Mouse (Mus musculus) liver, adult 2 months (tissue): ENCODE measurements at regions not wholly inside any gene's neighbourhood (a gene's known extent, or its start where the extent isn't known, plus 50 kb on each side); places are given as distances from the start of the nearest gene placed in this dataset.

ENCODE experiments used
- DNase-seq: peaks from one replicate; pipeline ENCODE4 v3.0.0-alpha.2; 2011; ENCODE audit warnings: low read depth, low spot score; ENCODE audit errors: extremely low read depth
- H3K27ac ChIP-seq: fragments of 200-500 bp; replicated peaks from 2 replicates; pipeline ENCODE4 v1.5.1; 2012; ENCODE audit warnings: low read depth, mild to moderate bottlenecking, control low read depth, inconsistent platforms, low read length; ENCODE audit not compliant: insufficient read depth
- H3K27me3 ChIP-seq: fragments of 200-500 bp; 2 replicates; pipeline ENCODE4 v1.6.1; 2012; ENCODE audit warnings: mild to moderate bottlenecking, moderate library complexity, low read length, inconsistent platforms; ENCODE audit not compliant: control insufficient read depth, insufficient read depth
- H3K36me3 ChIP-seq: fragments of 200-500 bp; 2 replicates; pipeline ENCODE4 v1.6.1; 2012; ENCODE audit warnings: low read length, inconsistent platforms; ENCODE audit not compliant: control insufficient read depth, insufficient read depth
- H3K4me1 ChIP-seq: fragments of 200-500 bp; 2 replicates; pipeline ENCODE4 v1.6.1; 2011; ENCODE audit warnings: low read length; ENCODE audit not compliant: control insufficient read depth, insufficient read depth
- H3K4me3 ChIP-seq: fragments of 200-500 bp; 2 replicates; pipeline ENCODE4 v1.5.1; 2011; ENCODE audit warnings: low read depth, mild to moderate bottlenecking, control low read depth, low read length, moderate library complexity; ENCODE audit not compliant: insufficient read depth
- H3K79me2 ChIP-seq: fragments of 200-500 bp; 2 replicates; pipeline ENCODE4 v1.6.1; 2012; ENCODE audit warnings: inconsistent platforms, mild to moderate bottlenecking, low read length, moderate library complexity; ENCODE audit not compliant: control insufficient read depth, insufficient read depth
- H3K9ac ChIP-seq: fragments of 200-500 bp; 2 replicates; pipeline ENCODE4 v1.6.1; 2012; ENCODE audit warnings: low read depth, mild to moderate bottlenecking, control low read depth, inconsistent platforms, low read length
- CTCF ChIP-seq: fragments of 200-500 bp; IDR thresholded peaks from 2 replicates; pipeline ENCODE4 v1.5.1; 2011; ENCODE audit warnings: low read depth, low read length, control low read depth
- POLR2A ChIP-seq: fragments of 200-500 bp; IDR thresholded peaks from 2 replicates; pipeline ENCODE4 v1.6.1; 2011; ENCODE audit warnings: low read length, control low read depth; ENCODE audit not compliant: insufficient read depth; ENCODE audit errors: extremely low read depth
- WGBS: fragments of 180-500 bp; shearing (Covaris S2); methylation state at CpG from one replicate; pipeline ENCODE4 v1.1.7; 2018; 5-methylcytosine and 5-hydroxymethylcytosine counted together

DNA sequence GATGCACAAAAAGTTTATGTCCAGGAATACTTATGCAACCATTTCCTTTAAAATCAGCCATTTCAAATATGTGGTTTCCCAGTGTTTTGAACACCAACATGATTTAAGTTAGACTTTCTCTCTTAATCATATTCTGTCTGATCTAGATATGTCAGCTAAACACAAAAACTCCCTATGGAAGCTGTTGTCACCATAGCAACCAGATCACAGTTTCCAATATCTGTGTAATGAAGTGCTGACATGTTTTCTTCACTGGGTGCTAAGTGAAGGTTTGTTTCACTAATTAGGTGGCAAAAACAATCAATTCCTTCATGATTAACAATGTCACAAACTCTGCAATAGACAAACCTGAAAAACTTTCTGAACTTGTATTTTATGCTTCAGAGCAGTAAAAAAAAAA is 615.9 kb upstream of the Ccng1 start:
- Histone ChIP-seq H3K36me3 (no peaks in the 10 kb centered on the region), H3K4me3 (no peak overlapping the region), H3K79me2 (no peaks in the 10 kb centered on the region), H3K27ac (no peak overlapping the region), H3K4me1 (no peaks in the 10 kb centered on the region), H3K9ac (no peak overlapping the region), H3K27me3 (no peaks in the 10 kb centered on the region)
- DNase-seq, result no peak
- TF ChIP-seq POLR2A (no peak), CTCF (no peak)

DNA sequence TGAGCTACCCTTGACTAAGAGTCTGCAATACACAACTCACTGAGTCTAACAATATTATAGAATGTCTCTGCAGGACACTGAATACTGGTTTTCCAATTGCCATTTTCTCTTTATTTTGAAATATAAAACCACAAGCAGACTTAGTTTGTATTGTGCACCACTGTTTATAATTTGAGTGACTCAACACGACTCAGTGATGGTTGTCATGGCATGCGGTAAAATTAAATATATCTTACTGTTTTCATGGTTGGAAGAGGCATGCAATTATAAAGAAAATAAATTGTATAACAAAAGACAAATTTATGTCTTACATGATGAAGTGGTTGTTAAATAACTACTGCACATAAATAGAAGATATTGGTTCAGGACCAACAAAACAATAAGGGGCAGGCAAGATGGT is 586.0 kb upstream of the Ccng1 start:
- Histone ChIP-seq H3K9ac (no peak overlapping the region), H3K79me2 (no peaks in the 10 kb centered on the region), H3K4me3 (no peak overlapping the region), H3K36me3 (no peaks in the 10 kb centered on the region), H3K27ac (no peak overlapping the region), H3K4me1 (no peaks in the 10 kb centered on the region), H3K27me3 (no peaks in the 10 kb centered on the region)
- no peak for DNase-seq
- 84% methylated on average over 2 of the region's 2 CpGs for WGBS
- no peak for TF ChIP-seq CTCF
- TF ChIP-seq POLR2A, result no peak

DNA sequence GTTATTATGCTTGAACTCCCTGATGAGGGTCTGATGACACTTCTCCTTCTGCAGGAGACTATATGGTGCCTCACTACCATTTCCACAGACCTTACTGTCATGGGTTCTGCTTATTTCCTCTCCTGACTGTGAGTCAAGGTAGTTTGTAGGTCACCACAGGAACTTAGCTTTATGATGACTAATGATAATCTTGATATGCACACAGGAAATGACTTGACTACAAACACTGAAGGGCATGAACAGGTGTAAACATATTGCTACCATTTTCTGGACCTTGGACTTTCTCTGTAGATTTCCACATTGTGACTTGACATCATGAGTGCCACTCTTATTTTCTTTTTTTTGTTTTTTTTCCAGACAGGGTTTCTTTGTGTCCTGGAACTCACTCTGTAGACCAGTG is 585.3 kb upstream of the Ccng1 start:
- H3K4me3 ChIP-seq, result no peak overlapping the region
- no peaks in the 10 kb centered on the region for H3K79me2 ChIP-seq
- H3K9ac ChIP-seq, result no peak overlapping the region
- TF ChIP-seq POLR2A, result no peak
- no peak for TF ChIP-seq CTCF
- no peak overlapping the region for H3K27ac ChIP-seq
- no peak for DNase-seq
- no peaks in the 10 kb centered on the region for H3K36me3 ChIP-seq
- no peaks in the 10 kb centered on the region for H3K27me3 ChIP-seq
- no peaks in the 10 kb centered on the region for H3K4me1 ChIP-seq

DNA sequence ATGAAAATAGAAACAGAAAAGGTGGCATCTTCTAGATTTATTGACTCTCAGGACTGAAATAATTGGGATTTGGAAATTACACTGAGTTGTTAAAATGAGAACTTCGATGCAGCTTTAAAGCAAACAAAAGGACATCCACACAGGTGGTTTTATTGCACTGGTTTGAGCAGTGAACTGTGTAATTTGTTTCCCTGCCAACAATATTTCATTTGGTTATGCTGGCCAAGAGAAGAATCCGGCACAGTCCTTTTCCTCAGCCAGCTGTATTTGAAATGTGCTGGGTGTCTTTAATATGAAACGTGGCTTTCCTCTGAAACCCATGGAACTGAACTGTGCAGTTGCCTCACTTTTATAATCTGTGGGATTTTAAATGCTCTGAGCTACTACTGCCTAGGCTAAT is 582.0 kb upstream of the Ccng1 start:
- peak; percentile 31 for DNase-seq
- Histone ChIP-seq H3K27ac (no peak overlapping the region), H3K27me3 (no peaks in the 10 kb centered on the region), H3K36me3 (no peaks in the 10 kb centered on the region), H3K79me2 (no peaks in the 10 kb centered on the region), H3K4me3 (no peak overlapping the region), H3K9ac (no peak overlapping the region), H3K4me1 (no peaks in the 10 kb centered on the region)
- 33% methylated on average over 3 of the region's 3 CpGs for WGBS
- TF ChIP-seq POLR2A (no peak), CTCF (no peak)

DNA sequence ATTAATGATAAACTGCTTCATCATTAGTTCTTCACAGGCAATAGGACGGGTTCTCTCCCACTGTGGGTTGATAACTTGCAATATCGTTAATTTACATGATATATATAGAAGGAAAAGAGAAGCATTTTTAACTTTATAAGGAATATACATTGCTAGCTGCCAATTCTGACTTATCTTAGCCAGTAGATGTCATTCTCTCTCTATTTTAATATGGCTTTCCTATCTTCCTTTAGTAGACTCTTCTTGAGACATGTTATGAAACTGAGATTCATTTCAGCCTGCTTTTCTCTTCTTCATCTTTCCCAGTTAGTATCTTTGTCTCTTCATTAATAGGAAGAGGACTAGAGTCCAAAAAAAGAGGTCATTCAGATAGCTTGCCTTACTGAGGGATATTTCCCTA is 578.6 kb upstream of the Ccng1 start:
- DNase-seq, result no peak
- H3K27me3 ChIP-seq, result no peaks in the 10 kb centered on the region; the same call in 1 of the 2 replicates
- H3K27ac ChIP-seq, result no peak overlapping the region
- TF ChIP-seq POLR2A (no peak), CTCF (no peak)
- H3K9ac ChIP-seq, result no peak overlapping the region
- 57% methylated on average over 2 of the region's 2 CpGs for WGBS
- H3K4me3 ChIP-seq, result no peak overlapping the region
- no peaks in the 10 kb centered on the region for H3K36me3 ChIP-seq
- H3K4me1 ChIP-seq, result no peaks in the 10 kb centered on the region
- no peaks in the 10 kb centered on the region for H3K79me2 ChIP-seq
